7 mouse cellular contexts compared by ENCODE assay signal in genomic region chr10:122894555-122895069, GRCm38 (mm10).
A peak's percentile ranks its signal among the peaks of the same experiment; 100 is the strongest.
DNase-seq lines count a peak whose midpoint lies in the region; ATAC-seq and TF ChIP-seq lines count a peak whose summit lies in the region.

No protein-coding gene starts in this region.

- POLR2A ChIA-PET in Patski (lab: Charles Lee), result interaction anchor here (0.6 to 2.2 kb wide), 9 partner anchors 12 to 90 kb away, joined by 3 to 6 read pairs (median 4); no protein-coding TSS in a partner anchor

- peaks cover 27% of the 10 kb centered on the region for H3K27me3 ChIP-seq in E14TG2a.4 (ENCODE audit: insufficient read depth, low read length)
- no peaks in the 10 kb centered on the region for H3K27me3 ChIP-seq in Patski

- no peaks in the 10 kb centered on the region for H3K36me3 ChIP-seq in E14TG2a.4 (ENCODE audit: insufficient read depth, low read length)

- in situ Hi-C loops in Patski (cut with MboI; ENCODE audit: low pct_unique_long_range_greater_than_20kb), result loop anchor here (5.0 kb wide), 2 partner anchors 87 to 88 kb away; no protein-coding TSS in a partner anchor

- TF ChIP-seq CTCF in E14TG2a.4 (conservative IDR thresholded peaks at IDR 0.05; ENCODE audit: low read length) (no peak), Patski (IDR thresholded peaks at IDR 0.05) (no peak)
- TF ChIP-seq CTCF in cortical plate, adult 2 months (IDR thresholded peaks at IDR 0.05; ENCODE audit: extremely low read depth, insufficient read depth, low read length), result no peak

- peaks cover 13% of the 10 kb centered on the region for H3K4me1 ChIP-seq in E14TG2a.4 (replicated peaks; ENCODE audit: low read depth, low read length)
- peaks cover 6% of the 10 kb centered on the region for H3K4me1 ChIP-seq in cortical plate, adult 2 months (ENCODE audit: control insufficient read depth, insufficient read depth, low read length)

- TF ChIP-seq POLR2A in cortical plate, adult 2 months (IDR thresholded peaks at IDR 0.05; ENCODE audit: extremely low read depth, insufficient read depth, low read length), result no peak

- DNase-seq in Patski (ENCODE audit: low read depth, low spot score), result peak; percentile 75
- peak; percentile 82 for DNase-seq in heart, adult 8-10 months (ENCODE audit: low spot score)
- peak; percentile 64 for DNase-seq in kidney, adult 18-20 months
- DNase-seq in lung, postnatal 10 days, result peak; percentile 92
- peak; percentile 56 for DNase-seq in testis, postnatal 10 days (ENCODE audit: low spot score)

- CTCF ChIA-PET in Patski (lab: Charles Lee), result interaction anchor here (0.9 to 2.4 kb wide), 14 partner anchors 9 to 106 kb away, joined by 3 to 14 read pairs (median 3); no protein-coding TSS in a partner anchor

- ATAC-seq in Patski, result peak; percentile 70

- H3K4me3 ChIP-seq in E14TG2a.4 (replicated peaks; ENCODE audit: low read length), result peak overlapping the region; percentile 57
- no peak overlapping the region for H3K4me3 ChIP-seq in cortical plate, adult 2 months (ENCODE audit: insufficient read depth, low read length)

- 0 out of 2 replicates have a peak overlapping the region, but pooled peaks have one; percentile 47 for H3K27ac ChIP-seq in cortical plate, adult 2 months (ENCODE audit: insufficient read depth, low read length)

- H3K9me3 ChIP-seq in E14TG2a.4 (ENCODE audit: low read length), result peaks cover 9% of the 10 kb centered on the region; the same call in 1 of the 2 replicates
